Mouse (Mus musculus): ENCODE measurements around the gene Gpr107. TPM values are rescaled to one million over a fixed set of nuclear protein-coding genes. Genes with fewer than 3 reads are reported as not detected.

Gpr107 gene
- polyA plus RNA-seq, 1 experiment = 92.5 TPM

GRCm38 (mm10) chr2:31183830-31184229 is 31.7 kb downstream of the Gpr107 start:
- TF ChIP-seq CTCF (IDR thresholded peaks at IDR 0.05; ENCODE audit: borderline replicate concordance, insufficient read depth, low read length) (no peak), POLR2A (IDR thresholded peaks at IDR 0.05; ENCODE audit: low read depth, low read length) (no peak)
- Histone ChIP-seq H3K4me1 (ENCODE audit: control insufficient read depth, insufficient read depth, low read length) (no peaks in the 10 kb centered on the region), H3K4me3 (ENCODE audit: insufficient read depth, low read length) (no peak overlapping the region), H3K27ac (ENCODE audit: insufficient read depth, low read length) (no peak overlapping the region)

GRCm38 (mm10) chr2:31188691-31189090 is 36.6 kb downstream of the Gpr107 start:
- TF ChIP-seq POLR2A (IDR thresholded peaks at IDR 0.05; ENCODE audit: low read depth, low read length) = no peak
- TF ChIP-seq CTCF (IDR thresholded peaks at IDR 0.05; ENCODE audit: borderline replicate concordance, insufficient read depth, low read length) = no peak
- no peak overlapping the region for H3K27ac ChIP-seq (ENCODE audit: insufficient read depth, low read length)
- H3K4me3 ChIP-seq (ENCODE audit: insufficient read depth, low read length) = no peak overlapping the region
- no peaks in the 10 kb centered on the region for H3K4me1 ChIP-seq (ENCODE audit: control insufficient read depth, insufficient read depth, low read length)

- TF ChIP-seq CTCF (IDR thresholded peaks at IDR 0.05; ENCODE audit: borderline replicate concordance, insufficient read depth, low read length) (no peak), POLR2A (IDR thresholded peaks at IDR 0.05; ENCODE audit: low read depth, low read length) (no peak)
- Histone ChIP-seq H3K4me1 (ENCODE audit: control insufficient read depth, insufficient read depth, low read length) (no peaks in the 10 kb centered on the region), H3K27ac (ENCODE audit: insufficient read depth, low read length) (no peak overlapping the region), H3K4me3 (ENCODE audit: insufficient read depth, low read length) (no peak overlapping the region)
Measured at GRCm38 (mm10) chr2:31189654-31190053, 37.5 kb downstream of the Gpr107 start.

GRCm38 (mm10) chr2:31191765-31192164 is 39.6 kb downstream of the Gpr107 start:
- H3K4me1 ChIP-seq (ENCODE audit: control insufficient read depth, insufficient read depth, low read length) = no peaks in the 10 kb centered on the region
- no peak overlapping the region for H3K27ac ChIP-seq (ENCODE audit: insufficient read depth, low read length)
- H3K4me3 ChIP-seq (ENCODE audit: insufficient read depth, low read length) = no peak overlapping the region
- no peak for TF ChIP-seq POLR2A (IDR thresholded peaks at IDR 0.05; ENCODE audit: low read depth, low read length)
- no peak for TF ChIP-seq CTCF (IDR thresholded peaks at IDR 0.05; ENCODE audit: borderline replicate concordance, insufficient read depth, low read length)

- no peaks in the 10 kb centered on the region for H3K4me1 ChIP-seq (ENCODE audit: control insufficient read depth, insufficient read depth, low read length)
- H3K27ac ChIP-seq (ENCODE audit: insufficient read depth, low read length) = no peak overlapping the region
- H3K4me3 ChIP-seq (ENCODE audit: insufficient read depth, low read length) = no peak overlapping the region
- TF ChIP-seq CTCF (IDR thresholded peaks at IDR 0.05; ENCODE audit: borderline replicate concordance, insufficient read depth, low read length) = peak; percentile 41; the same call in 1 of the 2 replicates
- no peak for TF ChIP-seq POLR2A (IDR thresholded peaks at IDR 0.05; ENCODE audit: low read depth, low read length)
Measured at GRCm38 (mm10) chr2:31194356-31195021, 42.4 kb downstream of the Gpr107 start.

GRCm38 (mm10) chr2:31198621-31199020 is 46.5 kb downstream of the Gpr107 start:
- Histone ChIP-seq H3K4me1 (ENCODE audit: control insufficient read depth, insufficient read depth, low read length) (no peaks in the 10 kb centered on the region), H3K27ac (ENCODE audit: insufficient read depth, low read length) (no peak overlapping the region), H3K4me3 (ENCODE audit: insufficient read depth, low read length) (no peak overlapping the region)
- TF ChIP-seq CTCF (IDR thresholded peaks at IDR 0.05; ENCODE audit: borderline replicate concordance, insufficient read depth, low read length) (no peak), POLR2A (IDR thresholded peaks at IDR 0.05; ENCODE audit: low read depth, low read length) (no peak)

- TF ChIP-seq POLR2A (IDR thresholded peaks at IDR 0.05; ENCODE audit: low read depth, low read length) (no peak), CTCF (IDR thresholded peaks at IDR 0.05; ENCODE audit: borderline replicate concordance, insufficient read depth, low read length) (no peak)
- H3K4me3 ChIP-seq (ENCODE audit: insufficient read depth, low read length) = no peak overlapping the region
Measured at GRCm38 (mm10) chr2:31200051-31200450, 47.9 kb downstream of the Gpr107 start.

GRCm38 (mm10) chr2:31201851-31202250 is 49.7 kb downstream of the Gpr107 start:
- Histone ChIP-seq H3K4me3 (ENCODE audit: insufficient read depth, low read length) (no peak overlapping the region), H3K4me1 (ENCODE audit: control insufficient read depth, insufficient read depth, low read length) (no peaks in the 10 kb centered on the region), H3K27ac (ENCODE audit: insufficient read depth, low read length) (no peak overlapping the region)
- no peak for TF ChIP-seq CTCF (IDR thresholded peaks at IDR 0.05; ENCODE audit: borderline replicate concordance, insufficient read depth, low read length)
- no peak for TF ChIP-seq POLR2A (IDR thresholded peaks at IDR 0.05; ENCODE audit: low read depth, low read length)

More at GRCm38 (mm10) chr2:31200051-31200450, 47.9 kb downstream of the Gpr107 start:
- H3K27ac ChIP-seq (ENCODE audit: insufficient read depth, low read length) = no peak overlapping the region
- H3K4me1 ChIP-seq (ENCODE audit: control insufficient read depth, insufficient read depth, low read length) = no peaks in the 10 kb centered on the region

GRCm38 (mm10) chr2:31202357-31202756 is 50.2 kb downstream of the Gpr107 start:
- TF ChIP-seq CTCF (IDR thresholded peaks at IDR 0.05; ENCODE audit: borderline replicate concordance, insufficient read depth, low read length) (no peak), POLR2A (IDR thresholded peaks at IDR 0.05; ENCODE audit: low read depth, low read length) (no peak)
- Histone ChIP-seq H3K4me3 (ENCODE audit: insufficient read depth, low read length) (no peak overlapping the region), H3K27ac (ENCODE audit: insufficient read depth, low read length) (no peak overlapping the region), H3K4me1 (ENCODE audit: control insufficient read depth, insufficient read depth, low read length) (no peaks in the 10 kb centered on the region)

GRCm38 (mm10) chr2:31202956-31203355 is 50.8 kb downstream of the Gpr107 start:
- Histone ChIP-seq H3K4me1 (ENCODE audit: control insufficient read depth, insufficient read depth, low read length) (no peaks in the 10 kb centered on the region), H3K27ac (ENCODE audit: insufficient read depth, low read length) (no peak overlapping the region), H3K4me3 (ENCODE audit: insufficient read depth, low read length) (no peak overlapping the region)
- TF ChIP-seq POLR2A (IDR thresholded peaks at IDR 0.05; ENCODE audit: low read depth, low read length) (no peak), CTCF (IDR thresholded peaks at IDR 0.05; ENCODE audit: borderline replicate concordance, insufficient read depth, low read length) (no peak)
